Mouse (Mus musculus) embryonic facial prominence, embryonic 15.5 days (tissue): ENCODE results near the gene Gm20388. TPM values are rescaled to one million over a fixed set of nuclear protein-coding genes. Genes with fewer than 3 reads are reported as not detected.

ENCODE experiments used
- ATAC-seq: fragments of 200-750 bp; cut with Nextera tagmentation; 2 replicates; pipeline ENCODE4 v1.8.0; 2017; ENCODE audit warnings: low read depth, moderate TSS enrichment; ENCODE audit not compliant: insufficient number of reproducible peaks, low FRiP score, low TSS enrichment
- H3K27ac ChIP-seq: fragments of 300-500 bp; sonication (generic); replicated peaks from 2 replicates; pipeline ENCODE4 v1.5.1; 2015; ENCODE audit warnings: mild to moderate bottlenecking, inconsistent platforms
- H3K27me3 ChIP-seq: fragments of 300-500 bp; sonication (generic); 2 replicates; pipeline ENCODE4 v1.6.1; 2015; ENCODE audit warnings: inconsistent platforms
- H3K36me3 ChIP-seq: fragments of 300-500 bp; sonication (generic); 2 replicates; pipeline ENCODE4 v1.6.1; 2015; ENCODE audit warnings: mild to moderate bottlenecking, inconsistent platforms
- H3K4me1 ChIP-seq: fragments of 300-500 bp; sonication (generic); 2 replicates; pipeline ENCODE4 v1.6.1; 2015; ENCODE audit warnings: inconsistent platforms
- H3K4me2 ChIP-seq: fragments of 300-500 bp; sonication (generic); replicated peaks from 2 replicates; pipeline ENCODE4 v1.6.1; 2015; ENCODE audit warnings: mild to moderate bottlenecking, inconsistent platforms
- H3K4me3 ChIP-seq: fragments of 300-500 bp; sonication (generic); replicated peaks from 2 replicates; pipeline ENCODE4 v1.5.1; 2015; ENCODE audit warnings: mild to moderate bottlenecking, inconsistent platforms
- H3K9ac ChIP-seq: fragments of 300-500 bp; sonication (generic); 2 replicates; pipeline ENCODE4 v1.6.1; 2015; ENCODE audit warnings: inconsistent platforms
- H3K9me3 ChIP-seq: fragments of 300-500 bp; sonication (generic); replicated peaks from 2 replicates; pipeline ENCODE4 v1.6.1; 2016; ENCODE audit warnings: inconsistent platforms
- WGBS: fragments of 180-500 bp; shearing (Covaris S2); methylation state at CpG from one replicate; pipeline ENCODE4 v1.1.7; 2015; 5-methylcytosine and 5-hydroxymethylcytosine counted together
- polyA plus RNA-seq: library from polyadenylated mRNA; unstranded; fragments of >200 nt; fragmentation: Nextera tagmentation; extraction: Ambion mirVana; gene quantifications from 2 replicates; pipeline ENCODE4 v1.2.1, GENCODE M21; 2015

Gm20388 gene
- polyA plus RNA-seq, 1 experiment from 2014 or later, result 8.0 TPM

DNA sequence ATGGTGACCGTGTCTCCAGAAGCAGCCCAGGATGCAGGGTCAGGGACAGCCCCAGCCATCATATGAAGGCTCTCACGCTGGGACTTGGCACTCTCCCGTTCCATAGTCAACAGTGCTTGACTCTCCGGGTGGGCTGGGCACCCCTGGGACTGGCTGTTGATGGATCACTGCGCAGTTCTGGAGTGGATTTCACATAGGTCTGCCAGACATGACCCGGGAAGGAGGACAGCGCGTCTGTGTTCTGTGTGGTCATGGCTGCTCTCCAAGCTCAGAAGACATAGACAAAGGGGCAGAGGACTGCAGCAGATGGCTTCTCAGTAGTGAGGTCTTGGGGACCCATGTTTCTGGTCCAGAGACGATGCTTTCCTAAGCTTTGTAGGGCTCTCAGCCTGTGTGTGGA lies 2140.0 kb downstream of the Gm20388 start:
- H3K27ac ChIP-seq, result no peak overlapping the region
- no peak overlapping the region for H3K4me2 ChIP-seq
- peaks cover 31% of the 10 kb centered on the region for H3K4me1 ChIP-seq
- ATAC-seq, result no peak
- H3K27me3 ChIP-seq, result no peaks in the 10 kb centered on the region
- 89% methylated on average over 9 of the region's 9 CpGs for WGBS
- H3K36me3 ChIP-seq, result no peaks in the 10 kb centered on the region
- no peaks in the 10 kb centered on the region for H3K9me3 ChIP-seq
- no peak overlapping the region for H3K4me3 ChIP-seq
- no peak overlapping the region for H3K9ac ChIP-seq

DNA sequence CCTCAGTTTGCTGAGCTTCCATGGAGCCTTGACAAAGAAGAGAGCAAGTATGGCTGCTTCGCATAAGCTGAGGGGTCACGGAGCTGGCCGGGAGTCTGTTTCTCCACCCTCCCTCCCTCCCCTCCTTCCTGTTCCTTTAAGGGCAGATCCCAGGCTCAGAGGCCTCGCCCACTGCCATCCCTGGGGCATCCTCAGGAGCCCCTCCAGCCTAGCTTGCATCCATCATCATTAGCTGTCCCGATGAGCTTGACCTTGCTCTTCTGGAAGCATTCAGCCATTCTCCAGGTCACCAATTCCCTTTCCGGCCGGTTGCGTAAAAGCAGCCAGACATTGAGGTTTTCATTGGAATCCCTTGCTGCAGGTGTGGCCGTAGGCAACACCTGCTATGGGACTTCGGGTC lies 2144.7 kb downstream of the Gm20388 start:
- no peaks in the 10 kb centered on the region for H3K27me3 ChIP-seq
- peaks cover 19% of the 10 kb centered on the region for H3K4me1 ChIP-seq
- H3K9me3 ChIP-seq, result no peaks in the 10 kb centered on the region
- no peak for ATAC-seq
- no peak overlapping the region for H3K27ac ChIP-seq
- H3K4me2 ChIP-seq, result no peak overlapping the region
- H3K4me3 ChIP-seq, result no peak overlapping the region
- H3K9ac ChIP-seq, result no peak overlapping the region
- no peaks in the 10 kb centered on the region for H3K36me3 ChIP-seq
- 46% methylated on average over 10 of the region's 10 CpGs for WGBS

DNA sequence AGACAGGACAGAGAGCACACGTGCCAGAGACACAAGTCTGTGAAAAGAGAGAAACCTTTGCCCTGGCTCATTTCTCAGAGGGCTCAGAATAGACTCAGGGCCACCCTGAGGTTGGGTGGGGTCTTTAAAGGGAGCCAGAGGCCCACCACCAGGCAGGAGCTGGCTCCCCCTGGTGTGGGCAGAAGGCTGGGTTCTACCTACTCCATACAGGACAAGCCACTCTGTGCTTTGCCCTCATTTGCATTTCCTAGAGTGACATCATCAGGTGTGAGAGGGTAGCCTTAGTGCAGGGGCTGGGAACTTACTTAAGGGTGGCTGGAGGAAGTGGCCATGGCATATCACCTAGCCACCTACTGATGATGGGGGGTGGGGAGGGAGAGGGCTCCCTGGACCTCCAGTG lies 2145.5 kb downstream of the Gm20388 start:
- H3K4me3 ChIP-seq, result no peak overlapping the region
- no peak overlapping the region for H3K4me2 ChIP-seq
- H3K9ac ChIP-seq, result no peak overlapping the region
- H3K9me3 ChIP-seq, result no peaks in the 10 kb centered on the region
- no peaks in the 10 kb centered on the region for H3K36me3 ChIP-seq
- peaks cover 19% of the 10 kb centered on the region for H3K4me1 ChIP-seq
- WGBS, result 48% methylated on average over 1 of the region's 1 CpGs
- no peaks in the 10 kb centered on the region for H3K27me3 ChIP-seq
- H3K27ac ChIP-seq, result no peak overlapping the region
- ATAC-seq, result no peak

DNA sequence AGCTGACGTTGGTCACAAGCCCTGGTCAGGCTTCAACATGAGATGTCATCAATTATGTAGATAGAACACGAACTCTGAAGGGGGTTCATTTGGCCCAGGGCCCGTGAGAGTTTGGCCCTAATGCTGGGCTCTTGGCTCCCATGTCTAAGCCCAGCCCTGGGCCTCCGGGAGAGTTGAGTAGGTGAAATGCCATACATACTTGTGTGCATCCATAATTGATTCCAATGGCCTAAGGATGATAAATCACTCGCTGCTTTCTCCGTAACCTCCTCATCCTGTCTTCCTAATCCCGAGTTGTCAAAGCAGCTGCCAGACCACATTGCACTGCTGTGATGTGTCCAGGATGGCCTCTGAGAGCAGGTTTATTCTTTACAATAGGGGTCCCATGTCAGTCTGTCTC lies 2146.2 kb downstream of the Gm20388 start:
- WGBS, result 37% methylated on average over 7 of the region's 7 CpGs
- Histone ChIP-seq H3K27me3 (no peaks in the 10 kb centered on the region), H3K27ac (no peak overlapping the region), H3K36me3 (no peaks in the 10 kb centered on the region), H3K4me1 (peaks cover 19% of the 10 kb centered on the region), H3K9ac (no peak overlapping the region), H3K4me3 (no peak overlapping the region), H3K4me2 (no peak overlapping the region), H3K9me3 (no peaks in the 10 kb centered on the region)
- ATAC-seq, result no peak

DNA sequence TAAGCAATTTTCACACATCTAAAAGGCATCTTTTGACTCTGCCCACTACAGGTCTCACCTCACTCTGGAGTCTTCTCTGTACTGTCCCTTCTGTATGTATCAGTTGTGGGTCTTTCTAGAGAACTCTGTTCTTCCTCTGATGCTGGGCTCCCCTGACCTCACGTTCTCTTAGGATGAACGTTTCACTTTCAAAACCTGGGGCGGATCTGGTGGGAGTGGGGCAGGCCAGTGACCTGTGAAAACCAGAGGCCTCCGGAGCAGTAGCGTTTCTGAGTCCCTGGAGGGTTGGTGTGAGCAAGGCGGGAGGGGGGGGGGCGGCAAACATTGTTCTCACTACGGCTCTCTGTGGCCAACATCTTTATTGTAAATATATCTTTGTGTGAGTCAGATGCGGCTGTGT lies 2147.9 kb downstream of the Gm20388 start:
- Histone ChIP-seq H3K4me2 (no peak overlapping the region), H3K9me3 (no peaks in the 10 kb centered on the region), H3K36me3 (no peaks in the 10 kb centered on the region), H3K4me3 (no peak overlapping the region), H3K27me3 (no peaks in the 10 kb centered on the region), H3K27ac (no peak overlapping the region), H3K4me1 (peaks cover 19% of the 10 kb centered on the region), H3K9ac (no peak overlapping the region)
- 59% methylated on average over 9 of the region's 9 CpGs for WGBS
- ATAC-seq, result no peak

DNA sequence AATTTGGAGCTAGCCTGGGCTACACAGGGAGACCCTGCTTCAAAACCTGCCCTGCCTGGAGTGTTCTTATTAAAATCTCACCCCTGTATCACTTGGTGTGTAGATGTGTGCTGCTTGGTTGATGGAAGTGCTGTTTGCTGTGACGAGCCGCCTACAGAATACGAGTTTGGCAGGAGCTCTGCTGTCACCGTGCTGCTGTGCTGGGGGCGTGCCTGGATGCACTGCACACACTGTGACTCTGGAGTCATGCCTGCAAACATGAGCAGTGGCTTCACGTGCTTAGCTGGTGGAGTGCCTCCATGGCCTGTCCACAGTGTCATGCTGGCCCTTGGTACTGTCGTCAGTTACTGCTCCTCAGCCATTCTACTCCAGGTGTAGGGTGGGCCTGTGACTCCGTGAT lies 2148.3 kb downstream of the Gm20388 start:
- H3K4me1 ChIP-seq, result peaks cover 20% of the 10 kb centered on the region
- H3K27me3 ChIP-seq, result no peaks in the 10 kb centered on the region
- no peaks in the 10 kb centered on the region for H3K36me3 ChIP-seq
- no peak overlapping the region for H3K27ac ChIP-seq
- ATAC-seq, result no peak
- WGBS, result 71% methylated on average over 8 of the region's 8 CpGs
- no peak overlapping the region for H3K9ac ChIP-seq
- H3K4me3 ChIP-seq, result no peak overlapping the region
- H3K9me3 ChIP-seq, result no peaks in the 10 kb centered on the region
- no peak overlapping the region for H3K4me2 ChIP-seq

DNA sequence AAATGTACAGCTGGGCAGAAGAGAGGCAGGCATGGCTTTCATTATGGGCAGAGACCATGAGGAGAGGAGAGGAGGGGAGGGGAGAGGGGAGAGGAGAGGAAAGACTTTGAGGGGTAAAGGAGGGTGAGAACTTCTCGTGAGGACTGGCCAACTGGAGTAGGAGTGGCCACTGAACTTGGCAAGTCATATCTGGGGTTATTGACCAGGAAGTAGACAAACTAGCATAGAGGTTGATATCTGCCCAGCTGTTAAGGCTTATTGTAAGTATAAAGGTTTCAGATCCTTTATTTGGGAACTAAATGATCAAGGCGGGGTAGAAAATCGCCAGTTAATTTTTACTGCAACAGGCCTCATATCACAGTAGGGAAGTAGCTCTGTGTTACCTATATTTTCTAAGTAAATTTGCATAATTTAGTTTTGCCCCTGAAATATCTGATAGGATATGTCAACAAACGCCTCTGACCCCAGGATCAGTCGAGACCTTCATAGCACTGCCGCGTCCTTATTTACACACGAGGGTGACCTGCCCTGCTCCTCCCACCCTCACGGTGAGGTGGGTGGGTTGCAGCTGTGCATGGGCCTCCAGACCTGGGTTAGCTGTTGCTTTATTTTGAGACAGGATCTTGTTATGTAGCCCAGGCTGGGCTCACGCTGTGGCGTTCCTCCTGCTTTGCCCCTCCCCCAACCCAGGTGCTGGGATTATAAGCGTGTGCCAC lies 2152.0 kb downstream of the Gm20388 start:
- peaks cover 18% of the 10 kb centered on the region for H3K4me1 ChIP-seq
- H3K9ac ChIP-seq, result no peak overlapping the region
- no peaks in the 10 kb centered on the region for H3K27me3 ChIP-seq
- H3K4me3 ChIP-seq, result no peak overlapping the region
- 75% methylated on average over 12 of the region's 12 CpGs for WGBS
- no peaks in the 10 kb centered on the region for H3K36me3 ChIP-seq
- no peak overlapping the region for H3K4me2 ChIP-seq
- H3K27ac ChIP-seq, result no peak overlapping the region
- no peaks in the 10 kb centered on the region for H3K9me3 ChIP-seq
- no peak for ATAC-seq

DNA sequence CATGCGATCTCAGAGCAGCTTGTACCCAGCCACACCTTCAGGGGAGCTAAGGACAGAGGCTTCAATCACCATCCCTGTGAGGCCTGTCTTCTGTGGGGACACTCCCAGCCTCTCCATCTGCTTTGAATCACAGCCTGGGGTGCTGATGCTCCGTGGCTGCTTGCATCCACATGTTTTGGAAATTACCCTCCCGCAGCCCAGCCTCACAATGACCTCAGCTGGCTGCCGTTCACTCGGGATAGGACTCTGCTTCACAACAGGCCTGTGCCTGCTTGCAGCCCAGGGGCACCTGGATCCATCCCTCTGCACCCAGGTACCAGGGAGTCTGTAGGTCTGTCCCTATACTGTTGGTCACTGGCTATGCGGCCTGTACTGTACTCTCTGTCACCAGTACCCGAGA lies 2153.7 kb downstream of the Gm20388 start:
- Histone ChIP-seq H3K27ac (0 out of 2 replicates have a peak overlapping the region, but pooled peaks have one; percentile 2), H3K9ac (no peak overlapping the region), H3K27me3 (no peaks in the 10 kb centered on the region; the same call in 1 of the 2 replicates), H3K4me3 (no peak overlapping the region), H3K36me3 (no peaks in the 10 kb centered on the region), H3K4me2 (no peak overlapping the region), H3K4me1 (peaks cover 18% of the 10 kb centered on the region), H3K9me3 (no peaks in the 10 kb centered on the region)
- 24% methylated on average over 7 of the region's 7 CpGs for WGBS
- peak; percentile 73 for ATAC-seq

DNA sequence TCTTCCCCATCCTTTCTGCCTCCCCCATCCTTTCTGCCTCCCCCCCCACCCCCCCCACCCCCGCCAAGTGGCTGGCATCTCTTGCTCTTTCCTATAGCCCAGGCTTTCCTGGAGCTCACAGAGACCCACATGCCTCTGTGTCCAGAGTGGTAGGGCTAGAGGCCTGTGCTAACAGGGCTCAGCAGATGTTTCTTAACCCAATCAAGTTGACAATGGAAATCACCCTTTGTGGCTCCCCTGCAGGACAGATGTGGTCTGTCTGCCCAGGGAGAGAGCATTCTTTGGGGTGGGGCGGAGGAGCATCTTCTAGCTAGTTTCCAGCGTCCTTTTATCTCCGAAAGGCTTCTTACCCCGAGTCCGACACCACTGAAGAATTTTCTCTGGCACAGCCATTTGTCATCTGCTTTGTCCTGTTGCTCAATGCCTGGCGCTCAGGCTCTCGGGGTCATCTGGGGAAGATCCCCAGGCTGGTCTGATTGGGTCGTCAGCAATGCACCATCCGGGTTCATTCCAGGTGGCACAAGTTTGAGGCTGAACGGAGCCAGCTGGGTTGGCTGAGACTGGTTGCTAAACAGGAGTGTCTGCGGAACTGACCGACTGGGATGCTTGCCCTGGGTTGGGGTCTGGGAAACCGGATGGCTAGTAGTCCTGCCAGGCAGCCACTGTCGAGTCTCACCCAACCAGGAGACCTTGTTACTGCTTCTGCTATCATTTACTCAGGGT lies 2157.3 kb downstream of the Gm20388 start:
- no peak overlapping the region for H3K9ac ChIP-seq
- peaks cover 18% of the 10 kb centered on the region for H3K4me1 ChIP-seq
- H3K4me2 ChIP-seq, result no peak overlapping the region
- no peaks in the 10 kb centered on the region; the same call in 1 of the 2 replicates for H3K27me3 ChIP-seq
- no peak overlapping the region for H3K27ac ChIP-seq
- 60% methylated on average over 15 of the region's 15 CpGs for WGBS
- no peaks in the 10 kb centered on the region for H3K36me3 ChIP-seq
- H3K4me3 ChIP-seq, result no peak overlapping the region
- H3K9me3 ChIP-seq, result no peaks in the 10 kb centered on the region
- no peak for ATAC-seq

DNA sequence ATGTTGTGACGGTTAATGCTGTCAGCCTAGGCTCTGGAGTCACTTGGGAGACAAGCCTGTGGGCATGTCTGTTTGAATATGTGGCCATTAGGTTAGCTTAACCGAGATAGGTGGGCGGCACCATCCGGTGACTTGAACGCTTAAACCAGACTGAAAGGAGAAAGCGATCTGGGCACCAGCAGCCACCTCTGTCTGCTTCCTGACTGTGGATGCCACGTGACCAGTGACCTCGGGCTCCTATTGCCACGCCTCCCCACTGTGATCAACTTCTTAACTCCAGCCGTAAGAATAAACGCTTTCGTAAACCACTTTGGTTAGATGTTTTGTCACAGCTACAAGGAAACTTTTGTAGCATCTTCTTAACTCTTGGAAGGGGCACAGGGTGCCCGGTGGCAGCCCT lies 2158.0 kb downstream of the Gm20388 start:
- H3K9me3 ChIP-seq, result no peaks in the 10 kb centered on the region
- ATAC-seq, result no peak
- WGBS, result 76% methylated on average over 13 of the region's 13 CpGs

DNA sequence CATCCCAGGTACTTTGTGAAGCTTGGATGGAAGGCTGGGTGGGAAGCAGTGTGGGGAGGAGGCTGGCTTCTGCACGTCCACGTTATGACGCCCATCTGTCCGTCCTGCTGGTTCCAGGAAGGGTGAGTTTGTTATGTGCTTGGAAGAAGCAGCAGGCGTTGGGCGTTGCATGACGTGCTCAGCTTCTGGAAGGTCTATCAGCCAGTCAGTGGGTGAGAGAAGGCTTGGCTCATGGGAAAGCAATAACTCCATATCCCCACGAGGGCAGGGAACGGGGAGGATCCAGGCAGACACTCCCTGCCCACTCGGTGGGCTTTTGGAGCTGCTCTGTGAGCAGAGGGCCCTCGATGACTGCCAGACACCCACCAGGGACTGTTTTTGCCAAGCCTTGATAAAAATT lies 2158.6 kb downstream of the Gm20388 start:
- no peak for ATAC-seq
- Histone ChIP-seq H3K4me2 (no peak overlapping the region), H3K9me3 (no peaks in the 10 kb centered on the region), H3K27ac (no peak overlapping the region), H3K36me3 (no peaks in the 10 kb centered on the region), H3K4me3 (no peak overlapping the region), H3K4me1 (peaks cover 13% of the 10 kb centered on the region), H3K27me3 (no peaks in the 10 kb centered on the region; the same call in 1 of the 2 replicates), H3K9ac (no peak overlapping the region)
- WGBS, result 79% methylated on average over 11 of the region's 11 CpGs

More for the DNA sequence above, 2158.0 kb downstream of the Gm20388 start:
- Histone ChIP-seq H3K36me3 (no peaks in the 10 kb centered on the region), H3K27me3 (no peaks in the 10 kb centered on the region; the same call in 1 of the 2 replicates), H3K9ac (no peak overlapping the region), H3K27ac (no peak overlapping the region), H3K4me3 (no peak overlapping the region), H3K4me1 (peaks cover 18% of the 10 kb centered on the region), H3K4me2 (no peak overlapping the region)
